Mouse (Mus musculus) leukemia stem cell, adult 10-12 weeks (primary cell): ENCODE results near the gene Gm10697. TPM values are rescaled to one million over a fixed set of nuclear protein-coding genes. Genes with fewer than 3 reads are reported as not detected.

Experiments
- polyA plus RNA-seq: library from polyadenylated mRNA; stranded (reverse); fragments of >175 nt; gene quantifications from 2 replicates; pipeline ENCODE4 v1.2.3, GENCODE M21; 2012; ENCODE audit warnings: low replicate concordance

Gm10697 gene
- not detected in 2 replicates for polyA plus RNA-seq

GRCm38 (mm10) chr3:94072544-94072943 is at the start of gene Gm10697:
Gm10697 (minus strand) TSS chr3:94072644.

DNA sequence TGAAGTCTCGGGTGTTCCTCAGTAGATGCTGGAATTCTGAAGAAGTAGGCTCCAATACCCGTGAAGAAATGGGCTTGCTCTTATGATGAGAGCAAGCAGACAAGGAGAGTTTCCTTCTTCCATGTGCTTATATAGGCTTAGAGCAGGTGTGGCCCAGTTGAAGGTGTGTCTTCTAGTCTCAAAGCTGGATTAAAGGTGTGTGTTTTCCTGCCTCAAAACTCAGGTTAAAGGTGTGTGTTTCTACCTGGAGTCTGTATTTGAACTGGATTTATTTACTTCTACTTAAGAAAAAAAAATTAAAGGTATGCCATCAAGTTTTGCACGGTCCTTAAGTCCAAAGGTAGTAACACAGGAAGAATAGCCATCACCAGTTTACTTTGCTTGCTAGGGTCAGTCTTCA is 17.7 kb downstream of the Gm10697 start, which contains the start of gene Gm9125:
Gm9125 (minus strand) TSS at position 101 of the 400 bp plus-strand sequence.

Other genes with a start within 250 kb of the Gm10697 start
- not detected in 2 replicates for gene Tdpoz3, start 246.6 kb downstream of the Gm10697 start, polyA plus RNA-seq
- 0.44 TPM in 1 of 2 replicates, not detected in the other for gene Gm9117, start 129.1 kb downstream of the Gm10697 start, polyA plus RNA-seq
- gene Tdpoz5, start 111.3 kb downstream of the Gm10697 start, polyA plus RNA-seq = not detected in 2 replicates
- gene Gm9125, start 17.8 kb downstream of the Gm10697 start, polyA plus RNA-seq = 0.25 TPM in 1 of 2 replicates, not detected in the other
- gene Gm10696, start 105.5 kb upstream of the Gm10697 start, polyA plus RNA-seq = not detected in 2 replicates
- not detected in 2 replicates for gene Gm5286, start 124.1 kb upstream of the Gm10697 start, polyA plus RNA-seq
- not detected in 2 replicates for gene Gm4778, start 191.4 kb upstream of the Gm10697 start, polyA plus RNA-seq
- gene Them4, start 237.4 kb upstream of the Gm10697 start, polyA plus RNA-seq = 0.41 TPM in 1 of 2 replicates, not detected in the other